Mouse (Mus musculus): ENCODE measurements around the gene Arih1.

DNA sequence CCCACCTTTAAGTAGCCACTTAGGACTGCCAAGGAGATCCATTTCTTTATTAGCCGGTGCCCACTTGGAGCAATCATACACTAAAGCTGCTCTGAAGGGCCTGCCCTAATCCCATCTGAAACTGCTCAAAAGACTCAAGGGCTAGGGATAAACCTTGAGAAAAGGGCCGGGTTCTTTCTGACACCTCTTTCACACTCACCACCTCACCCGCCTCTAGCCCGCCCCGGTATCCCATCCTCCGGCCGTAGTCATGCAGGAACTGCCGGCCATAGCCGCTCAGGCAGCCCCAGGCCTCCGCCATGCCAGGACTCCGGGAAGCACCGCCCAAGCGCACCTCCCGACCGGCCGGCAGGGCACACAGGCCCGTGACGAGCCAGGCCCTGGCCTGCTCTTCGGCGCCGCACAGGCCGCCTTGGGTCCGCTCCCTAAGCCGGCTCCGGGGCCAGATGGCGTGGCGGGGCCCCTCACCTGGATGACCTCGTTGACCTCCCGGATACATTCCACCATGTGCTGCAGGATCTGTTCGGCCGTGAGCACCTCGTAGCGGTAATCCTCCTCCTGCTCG, 825 bp downstream of the Arih1 start:
- TF ChIP-seq POLR2A (IDR thresholded peaks at IDR 0.05; ENCODE audit: control insufficient read depth, low read depth, low read length) = no peak; the same call in 1 of the 2 replicates
- no peak for TF ChIP-seq CTCF (IDR thresholded peaks at IDR 0.05; ENCODE audit: control insufficient read depth, insufficient read depth, insufficient replicate concordance, low read depth, low read length)
